Comparison of ENCODE assay signal across 11 mouse cellular contexts in the genomic region with DNA sequence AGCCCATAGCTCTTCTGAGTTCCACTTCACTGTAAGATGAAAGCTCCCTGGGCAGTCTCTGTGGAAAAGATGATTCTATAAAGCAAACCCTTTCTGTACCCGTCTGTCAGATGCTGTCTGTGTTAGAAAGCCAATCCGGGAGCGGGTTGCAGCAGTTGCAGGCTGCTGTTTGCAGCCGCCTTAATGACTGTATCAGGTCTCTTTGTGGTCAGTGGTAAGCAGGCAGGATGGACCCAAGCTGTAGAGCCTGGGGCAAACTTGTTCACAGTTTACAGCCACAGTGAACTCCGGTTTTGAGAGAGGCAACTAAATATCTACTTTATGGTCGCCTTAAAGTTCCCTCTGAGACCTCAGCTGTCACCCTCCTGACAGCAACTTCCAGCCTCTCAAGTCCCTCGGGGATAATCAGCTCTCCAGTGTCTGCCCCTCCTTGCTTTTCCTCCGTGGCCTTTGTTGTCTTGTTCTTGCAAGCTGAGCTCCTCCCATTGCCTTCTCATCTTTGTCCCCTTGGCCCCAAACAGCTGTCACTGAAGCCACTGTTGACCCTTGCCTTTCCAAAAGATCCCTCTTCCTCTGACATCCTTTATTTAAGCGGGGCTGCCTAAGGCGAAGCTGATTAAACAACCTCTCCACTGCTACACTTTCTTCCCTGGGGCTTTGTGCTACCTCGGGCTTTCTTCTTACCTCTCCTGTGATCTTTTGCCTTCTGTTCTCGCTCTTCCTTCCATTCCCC.
DNase-seq lines count a peak whose midpoint lies in the region; ATAC-seq and TF ChIP-seq lines count a peak whose summit lies in the region.
"Had no signal": no experiment of that assay in that cellular context is flagged by ENCODE, and none has a peak within 500 bp of the region (broad histone marks: within the 10 kb centered on the region; RNA-seq: fewer than 3 reads in every experiment).

No protein-coding gene starts in this region.

- H3K4me2 ChIP-seq in hindbrain, embryonic 16.5 days (ENCODE audit: low read length) = no peak overlapping the region
- H3K4me2 ChIP-seq in midbrain, embryonic 11.5 days = peak overlapping the region; percentile 20
- H3K4me2 ChIP-seq: liver, embryonic 13.5 days; neural tube, embryonic 13.5 days had no signal

- no peak overlapping the region for H3ac ChIP-seq in C2C12 (ENCODE audit: control insufficient read depth, insufficient read length, low read depth)

- ATAC-seq in hindbrain, embryonic 16.5 days = no peak
- ATAC-seq in midbrain, embryonic 11.5 days (ENCODE audit: low FRiP score) = peak; percentile 78

- 9% methylated on average over 12 of the region's 12 CpGs for WGBS in hindbrain, embryonic 16.5 days
- 3% methylated on average over 12 of the region's 12 CpGs for WGBS in midbrain, embryonic 11.5 days

- H3K4me3 ChIP-seq in C2C12 (ENCODE audit: insufficient read depth, poor library complexity, severe bottlenecking) = no peak overlapping the region
- H3K4me3 ChIP-seq in hindbrain, embryonic 16.5 days (ENCODE audit: low read length) = no peak overlapping the region
- H3K4me3 ChIP-seq in midbrain, embryonic 11.5 days (ENCODE audit: low read depth, low read length) = no peak overlapping the region
- H3K4me3 ChIP-seq: liver, embryonic 13.5 days; neural tube, embryonic 13.5 days had no signal

- no peaks in the 10 kb centered on the region for H3K9me3 ChIP-seq in hindbrain, embryonic 16.5 days (ENCODE audit: control insufficient read depth, low read length)
- H3K9me3 ChIP-seq in midbrain, embryonic 11.5 days (ENCODE audit: control insufficient read depth, low read length) = no peaks in the 10 kb centered on the region
- H3K9me3 ChIP-seq: liver, embryonic 13.5 days; neural tube, embryonic 13.5 days had no signal

- H3K36me3 ChIP-seq in C2C12 (ENCODE audit: control insufficient read depth, insufficient read depth) = no peaks in the 10 kb centered on the region
- H3K36me3 ChIP-seq in hindbrain, embryonic 16.5 days (ENCODE audit: control insufficient read depth, insufficient read depth, low read length) = no peaks in the 10 kb centered on the region
- no peaks in the 10 kb centered on the region for H3K36me3 ChIP-seq in midbrain, embryonic 11.5 days (ENCODE audit: control insufficient read depth, insufficient read depth, low read length)
- H3K36me3 ChIP-seq: liver, embryonic 13.5 days; neural tube, embryonic 13.5 days had no signal

- no peaks in the 10 kb centered on the region for H3K79me2 ChIP-seq in C2C12 (ENCODE audit: control insufficient read depth, insufficient read depth)

- no peak for TF ChIP-seq CTCF in C2C12 (IDR thresholded peaks at IDR 0.05; ENCODE audit: control insufficient read depth, insufficient read depth, insufficient read length)

- H3K79me3 ChIP-seq in C2C12 (ENCODE audit: low read depth) = no peaks in the 10 kb centered on the region

- H3K4me1 ChIP-seq in hindbrain, embryonic 16.5 days (ENCODE audit: control insufficient read depth, insufficient read depth, low read depth, low read length) = peaks cover 8% of the 10 kb centered on the region
- peaks cover 13% of the 10 kb centered on the region for H3K4me1 ChIP-seq in midbrain, embryonic 11.5 days (ENCODE audit: control insufficient read depth, insufficient read depth, low read length)

- H3K27ac ChIP-seq in hindbrain, embryonic 16.5 days (ENCODE audit: low read depth, low read length) = no peak overlapping the region
- H3K27ac ChIP-seq in midbrain, embryonic 11.5 days (ENCODE audit: low read depth, low read length) = peak overlapping the region; percentile 30; the same call in 1 of the 2 replicates
- H3K27ac ChIP-seq: liver, embryonic 13.5 days; neural tube, embryonic 13.5 days had no signal

- peak overlapping the region; percentile 19; the same call in 1 of the 2 replicates for H3K9ac ChIP-seq in hindbrain, embryonic 16.5 days (ENCODE audit: low read depth, low read length)
- peak overlapping the region; percentile 20; the same call in 1 of the 2 replicates for H3K9ac ChIP-seq in midbrain, embryonic 11.5 days (ENCODE audit: low read length)
- H3K9ac ChIP-seq: liver, embryonic 13.5 days; neural tube, embryonic 13.5 days had no signal

- H3K27me3 ChIP-seq in C2C12 (ENCODE audit: control insufficient read depth, insufficient read depth, insufficient read length) = no peaks in the 10 kb centered on the region
- H3K27me3 ChIP-seq in hindbrain, embryonic 16.5 days (replicated peaks; ENCODE audit: control insufficient read depth, insufficient read depth, low read length) = no peaks in the 10 kb centered on the region
- H3K27me3 ChIP-seq in midbrain, embryonic 11.5 days (ENCODE audit: control insufficient read depth, insufficient read depth, low read length) = no peaks in the 10 kb centered on the region; the same call in 1 of the 2 replicates
- H3K27me3 ChIP-seq: liver, embryonic 13.5 days had no signal

- peak; percentile 13 for DNase-seq in 3134 (ENCODE audit: extremely low read depth, insufficient read length, low spot score)
- DNase-seq in midbrain, embryonic 11.5 days (ENCODE audit: low spot score, missing footprints) = peak; percentile 93
- no peak for DNase-seq in frontal cortex, postnatal 25 days (ENCODE audit: low spot score in 2 of 2)
- no peak for DNase-seq in spleen, postnatal 36 days (ENCODE audit: low spot score in 2 of 2)
- no peak for DNase-seq in layer of hippocampus, postnatal 36 days
- DNase-seq: adrenal gland, postnatal 14 days; gastrocnemius, postnatal 10 days; liver, embryonic 13.5 days had no signal

TF ChIP-seq in C2C12, 6 proteins besides CTCF, POLR2A, EP300 and RAD21:
- TF ChIP-seq CEBPB (IDR thresholded peaks at IDR 0.05; ENCODE audit: low read depth) (no peak), USF1 (IDR thresholded peaks at IDR 0.05; ENCODE audit: low read depth) (no peak), FOSL1 (IDR thresholded peaks at IDR 0.05; ENCODE audit: insufficient read depth, low read length, poor library complexity, severe bottlenecking) (no peak), MYOG (IDR thresholded peaks at IDR 0.05; ENCODE audit: control insufficient read depth, extremely low read depth, insufficient read length) (no peak), MAX (IDR thresholded peaks at IDR 0.05) (no peak), MYOD1 (IDR thresholded peaks at IDR 0.05; ENCODE audit: control insufficient read depth, insufficient read length, low read depth) (peak; percentile 32)

Comparison
In these comparisons a context has a peak if more than half of its experiments do, and no peak if none do; other contexts are left out.
1. DNase-seq: peak in 3134 (single experiment) and midbrain, embryonic 11.5 days (single experiment); none in frontal cortex, postnatal 25 days (0 of 2), spleen, postnatal 36 days (0 of 2) and layer of hippocampus, postnatal 36 days (0 of 2).